Mouse (Mus musculus): ENCODE measurements around the gene Neu1.

Gene Neu1

DNA sequence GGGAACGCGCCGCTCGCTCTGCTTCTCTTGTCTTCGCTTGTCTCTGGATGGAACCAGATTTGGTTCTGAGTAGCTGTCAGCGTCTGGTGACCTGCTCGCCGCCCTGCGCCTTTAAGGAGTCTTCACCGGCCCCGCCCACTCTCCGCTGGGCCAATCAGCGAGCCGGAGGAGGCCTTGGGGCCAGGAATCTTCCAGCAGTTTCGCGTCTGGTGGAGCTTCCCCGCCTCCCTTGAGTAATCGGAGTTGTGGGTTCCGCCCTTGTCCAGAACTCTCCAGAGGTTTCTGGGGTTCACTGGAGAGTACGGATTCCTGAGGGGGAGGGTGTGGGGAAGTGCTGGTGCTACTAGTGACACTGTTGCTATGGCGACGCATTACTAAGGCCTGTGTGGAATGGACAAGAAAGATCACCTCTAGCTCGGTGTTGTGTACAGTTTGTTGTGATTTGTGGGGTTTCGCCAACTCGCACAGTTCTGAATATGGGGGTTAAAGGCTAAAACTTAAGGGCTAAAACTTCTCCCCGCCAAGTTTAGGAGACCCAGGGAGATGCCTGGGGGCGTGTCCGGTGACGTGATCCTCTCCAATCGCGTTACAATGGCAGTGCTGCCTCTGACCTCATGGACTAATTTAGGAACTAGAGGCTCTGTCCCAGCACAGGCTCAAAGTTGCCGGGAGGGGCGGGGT lies 41.2 kb downstream of the Neu1 start, which contains the start of the genes Hspa1a and Hspa1l:
TSS of gene Hspa1a (minus strand) at position 88 of the 681 bp plus-strand sequence.
TSS of gene Hspa1l (plus strand) at position 635 of the 681 bp plus-strand sequence.
- peak; percentile 95 for DNase-seq

DNA sequence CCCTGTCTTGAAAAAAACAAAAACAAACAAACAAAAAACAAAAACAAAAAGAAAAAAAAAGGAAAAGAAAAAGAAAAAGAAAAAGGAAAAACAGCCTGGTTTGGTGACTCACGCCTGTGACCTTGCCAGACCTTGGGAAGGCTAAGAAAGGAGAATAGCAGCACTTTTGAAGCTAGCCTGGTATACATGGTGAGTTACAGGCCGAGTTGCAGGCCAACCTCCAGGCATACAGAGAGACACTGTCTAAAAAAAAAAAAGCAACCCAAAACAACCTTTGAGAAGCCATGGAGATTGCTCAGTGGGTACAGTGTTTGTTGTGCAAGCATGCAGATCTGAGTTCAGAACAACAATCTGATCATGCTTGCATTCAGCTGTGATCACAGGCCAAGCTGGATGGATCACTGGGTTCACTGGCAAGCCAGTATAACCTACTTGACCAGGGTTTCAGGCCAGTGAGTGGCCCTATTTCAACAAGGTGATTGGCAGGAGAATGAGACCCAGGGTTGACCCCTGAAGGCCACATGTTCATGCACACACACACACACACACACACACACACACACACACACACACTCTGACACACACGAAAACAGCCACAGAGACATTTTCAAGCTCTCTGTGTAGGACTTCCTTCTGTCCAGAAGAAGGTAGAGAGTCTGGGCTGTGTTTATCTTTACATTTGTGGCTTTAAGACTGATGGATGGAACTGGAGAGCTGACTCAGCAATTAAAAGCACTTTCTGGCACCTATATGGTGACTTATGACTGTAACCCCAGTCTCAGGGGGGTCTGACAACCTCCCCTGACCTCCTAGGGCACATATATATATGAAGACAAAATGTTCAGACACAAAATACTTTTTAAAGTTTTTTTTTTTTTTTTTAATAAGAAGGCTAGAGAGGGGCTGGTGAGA lies 44.8 kb downstream of the Neu1 start:
- DNase-seq: no peak

DNA sequence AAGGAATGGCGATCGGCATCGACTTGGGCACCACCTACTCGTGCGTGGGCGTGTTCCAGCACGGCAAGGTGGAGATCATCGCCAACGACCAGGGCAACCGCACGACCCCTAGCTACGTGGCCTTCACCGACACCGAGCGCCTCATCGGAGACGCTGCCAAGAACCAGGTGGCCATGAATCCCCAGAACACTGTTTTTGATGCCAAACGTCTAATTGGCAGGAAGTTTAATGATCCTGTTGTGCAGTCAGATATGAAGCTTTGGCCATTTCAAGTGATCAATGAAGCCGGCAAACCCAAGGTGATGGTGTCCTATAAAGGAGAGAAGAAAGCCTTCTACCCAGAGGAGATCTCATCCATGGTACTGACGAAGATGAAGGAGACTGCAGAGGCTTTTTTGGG lies 45.9 kb downstream of the Neu1 start:
- no peak for DNase-seq

DNA sequence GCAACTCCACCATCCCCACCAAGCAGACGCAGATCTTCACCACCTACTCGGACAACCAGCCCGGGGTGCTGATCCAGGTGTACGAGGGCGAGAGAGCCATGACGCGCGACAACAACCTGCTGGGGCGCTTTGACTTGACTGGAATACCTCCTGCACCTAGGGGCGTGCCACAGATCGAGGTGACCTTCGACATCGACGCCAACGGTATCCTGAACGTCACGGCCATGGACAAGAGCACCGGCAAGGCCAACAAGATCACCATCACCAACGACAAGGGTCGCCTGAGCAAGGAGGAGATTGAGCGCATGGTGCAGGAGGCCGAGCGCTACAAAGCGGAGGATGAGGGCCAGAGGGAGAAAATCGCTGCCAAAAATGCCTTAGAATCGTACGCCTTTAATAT lies 47.2 kb downstream of the Neu1 start:
- DNase-seq: no peak

DNA sequence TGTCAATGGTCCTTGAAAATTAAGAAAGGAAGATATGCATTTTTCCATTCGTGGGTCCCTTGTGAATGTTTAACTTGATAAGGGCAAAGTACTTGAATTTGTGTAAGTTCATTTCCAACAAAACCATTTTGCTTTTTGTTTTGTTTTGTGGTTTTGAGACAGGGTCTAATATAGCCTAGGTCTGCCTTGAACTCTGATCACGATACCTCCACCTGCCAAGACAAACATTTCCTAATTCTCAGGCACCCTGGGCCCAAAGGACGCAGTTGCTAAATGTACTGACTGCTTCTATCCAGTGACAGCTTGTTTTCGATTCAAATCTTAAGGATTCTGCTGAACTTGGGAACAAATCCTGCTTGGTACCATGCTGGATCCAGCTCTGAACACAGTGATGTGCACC lies 48.6 kb downstream of the Neu1 start:
- DNase-seq: no peak

DNA sequence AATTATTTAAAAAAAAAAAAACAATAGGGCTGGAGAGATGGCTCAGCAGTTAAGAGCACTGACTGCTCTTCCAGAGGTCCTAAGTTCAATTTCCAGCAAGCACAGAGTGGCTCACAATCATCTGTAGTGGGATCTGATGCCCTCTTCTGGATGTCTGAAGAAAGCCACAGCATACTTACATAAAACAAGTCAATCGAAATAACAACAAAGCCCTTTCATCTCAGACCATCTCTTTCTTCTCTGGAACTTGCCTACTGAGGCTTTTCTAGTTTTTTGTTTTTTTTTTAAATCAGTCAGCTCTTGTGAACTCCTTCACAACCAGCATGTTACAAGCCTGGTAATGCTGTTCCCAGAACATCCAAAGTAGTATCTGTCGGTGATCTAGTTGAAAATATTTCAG lies 49.6 kb downstream of the Neu1 start:
- DNase-seq: peak; percentile 81

DNA sequence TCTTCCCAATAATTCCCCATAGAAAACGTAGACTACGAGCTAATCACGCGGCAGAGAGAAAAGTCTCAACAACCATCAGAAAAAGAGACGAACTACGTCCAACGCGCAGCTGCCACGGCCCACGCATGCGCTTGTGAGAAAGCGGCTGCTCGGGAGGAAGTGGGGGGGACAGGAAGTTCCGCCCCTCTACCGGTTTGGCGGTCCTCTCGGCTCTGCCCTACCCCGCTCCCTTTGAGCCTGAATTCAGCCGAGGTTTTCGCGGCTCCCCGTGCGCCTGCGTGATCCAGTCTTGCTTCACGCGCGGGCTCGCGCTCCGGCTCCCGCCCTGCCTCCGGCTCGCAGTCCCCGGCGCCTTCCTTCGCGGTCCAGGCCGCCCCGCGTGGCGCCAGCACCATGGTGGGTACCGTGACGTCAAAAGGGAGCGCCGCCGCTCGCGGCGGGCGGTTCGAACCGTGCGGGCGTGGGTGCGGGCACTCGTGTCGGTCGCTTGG lies 50.7 kb downstream of the Neu1 start, which contains the start of gene Lsm2:
TSS of gene Lsm2 (plus strand) at position 173 of the 491 bp plus-strand sequence.
- DNase-seq: peak; percentile 94

DNA sequence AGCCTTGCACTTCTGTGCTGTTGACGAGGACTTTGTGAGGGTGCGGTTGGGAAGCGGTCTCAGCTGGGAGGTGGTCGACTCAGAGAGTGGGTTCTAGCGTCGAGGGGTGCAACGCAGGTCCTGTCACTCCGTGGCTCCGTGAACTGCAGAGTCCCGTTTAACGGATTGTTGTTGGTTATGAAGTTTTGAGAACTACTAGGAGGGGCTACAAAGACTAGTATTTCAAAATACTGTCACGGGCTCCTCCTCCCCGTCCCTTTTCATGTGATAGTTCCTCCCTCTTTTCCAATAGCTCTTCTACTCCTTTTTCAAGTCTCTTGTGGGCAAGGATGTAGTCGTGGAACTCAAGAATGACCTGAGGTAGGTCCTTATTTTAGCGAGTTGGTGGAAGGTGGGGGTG lies 51.3 kb downstream of the Neu1 start:
- DNase-seq: no peak

DNA sequence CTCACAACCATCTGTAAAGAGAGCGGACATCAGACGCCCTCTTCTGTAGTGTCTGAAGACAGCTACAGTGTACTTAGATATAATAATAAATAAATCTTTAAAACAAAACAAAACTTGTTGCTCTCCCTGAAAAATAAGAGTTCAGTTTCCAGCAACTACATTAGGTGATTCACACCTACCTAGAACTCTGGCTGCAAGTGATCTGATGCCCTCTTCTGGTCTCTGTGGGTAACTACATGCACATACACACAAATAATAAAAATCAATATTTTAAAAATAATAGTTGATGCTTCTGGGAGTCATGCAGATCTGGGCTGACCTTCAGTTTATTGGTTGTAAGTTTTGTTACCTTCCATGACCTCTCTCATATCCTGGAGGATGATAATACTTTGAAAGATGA lies 53.2 kb downstream of the Neu1 start:
- peak; percentile 76 for DNase-seq
